Mouse (Mus musculus): Measurements from ENCODE around the gene Nprl3.
"Not testable (repeated sequence)": the region's sequence is repeated elsewhere in the genome, so short reads cannot be mapped to it uniquely, and the experiment has no call there.

The Nprl3 gene

DNA sequence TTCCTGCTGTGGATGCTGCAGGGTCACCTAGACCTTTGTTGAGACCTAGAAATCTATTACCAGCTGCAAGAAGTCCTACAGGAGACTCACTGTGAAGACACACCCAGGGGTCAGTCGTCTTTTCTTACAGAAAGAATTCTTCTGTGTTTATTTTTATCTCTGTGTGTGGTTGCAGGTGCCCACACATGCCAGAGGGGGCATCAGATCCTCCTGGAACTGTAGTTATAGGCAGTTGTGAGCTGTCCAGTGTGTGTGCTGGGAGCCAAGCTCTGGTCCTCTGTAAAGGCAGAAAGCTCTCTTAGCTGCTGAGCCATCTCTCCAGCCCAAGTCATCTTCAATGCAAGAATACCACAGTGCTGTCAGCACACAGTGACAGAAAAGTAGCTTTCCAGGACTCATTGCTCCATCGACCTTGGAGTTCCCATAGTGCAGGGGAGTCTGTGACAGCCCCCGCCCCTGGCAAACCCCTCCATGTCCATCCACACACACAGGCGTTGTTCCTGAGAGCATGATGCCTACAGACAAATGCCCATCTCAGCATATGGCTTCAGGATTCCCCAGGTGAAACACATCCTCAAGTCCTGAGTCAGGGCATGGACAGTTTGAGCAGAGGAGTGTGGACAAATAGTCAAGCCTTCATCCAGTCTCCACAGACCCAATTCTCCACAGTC lies 44.1 kb downstream of the Nprl3 start:
- peak; percentile 93 for DNase-seq

DNA sequence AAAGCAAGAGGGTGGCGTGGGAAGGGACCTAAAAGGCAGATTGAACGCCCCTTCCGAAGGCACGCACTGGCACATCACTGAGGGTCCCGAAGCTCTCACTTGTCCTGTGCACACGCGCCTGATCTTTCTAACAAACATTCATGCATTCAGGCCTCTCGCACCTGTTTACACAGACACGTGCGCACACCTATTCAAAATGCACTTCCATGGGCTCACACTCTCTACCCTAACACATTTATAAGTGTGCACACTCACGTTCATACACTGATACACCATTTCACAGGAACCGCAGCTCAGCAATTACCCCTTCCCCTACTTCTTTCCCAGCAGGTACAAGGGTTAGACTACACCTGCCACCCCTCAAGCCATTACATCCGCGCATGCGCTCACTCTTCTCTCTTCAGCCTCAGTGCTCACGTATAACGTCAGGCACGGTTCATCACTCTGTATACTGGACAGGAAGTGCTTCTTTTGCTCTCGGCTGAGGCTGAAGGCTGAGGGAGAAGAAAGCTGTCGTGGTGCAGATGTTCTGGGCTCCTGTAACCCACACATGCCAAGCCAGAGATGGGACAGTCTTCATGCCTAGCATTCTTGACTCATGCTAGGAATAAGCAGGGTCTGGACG lies 44.8 kb downstream of the Nprl3 start:
- peak; percentile 95 for DNase-seq

DNA sequence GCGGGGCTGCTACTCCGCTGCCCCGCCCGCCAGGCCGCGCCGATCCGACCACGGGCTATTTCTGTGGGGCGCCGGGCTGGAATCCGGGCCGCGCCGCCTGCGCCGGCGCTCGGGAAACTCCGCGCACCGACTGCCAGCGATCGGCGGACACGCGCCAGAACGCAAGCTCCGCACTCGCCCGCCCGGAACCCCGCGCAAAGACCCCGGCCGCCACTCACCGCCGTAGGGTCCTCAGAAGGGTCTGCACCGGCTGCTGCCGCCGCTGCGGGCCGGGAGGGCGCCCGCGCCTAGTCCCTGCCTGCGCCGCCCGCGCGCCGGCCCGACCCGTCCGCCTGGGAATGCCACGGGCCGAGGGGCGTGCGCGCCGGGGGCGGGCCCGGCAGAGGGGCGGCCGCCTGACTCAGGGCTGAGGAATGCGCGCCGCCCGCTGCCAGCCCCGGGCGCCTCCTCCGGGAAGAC lies 45.5 kb downstream of the Nprl3 start, which contains the start of gene Rhbdf1:
Gene Rhbdf1, minus strand, starts transcription at position 350 of the 459 bp plus-strand sequence.
- DNase-seq, result peak; percentile 98

DNA sequence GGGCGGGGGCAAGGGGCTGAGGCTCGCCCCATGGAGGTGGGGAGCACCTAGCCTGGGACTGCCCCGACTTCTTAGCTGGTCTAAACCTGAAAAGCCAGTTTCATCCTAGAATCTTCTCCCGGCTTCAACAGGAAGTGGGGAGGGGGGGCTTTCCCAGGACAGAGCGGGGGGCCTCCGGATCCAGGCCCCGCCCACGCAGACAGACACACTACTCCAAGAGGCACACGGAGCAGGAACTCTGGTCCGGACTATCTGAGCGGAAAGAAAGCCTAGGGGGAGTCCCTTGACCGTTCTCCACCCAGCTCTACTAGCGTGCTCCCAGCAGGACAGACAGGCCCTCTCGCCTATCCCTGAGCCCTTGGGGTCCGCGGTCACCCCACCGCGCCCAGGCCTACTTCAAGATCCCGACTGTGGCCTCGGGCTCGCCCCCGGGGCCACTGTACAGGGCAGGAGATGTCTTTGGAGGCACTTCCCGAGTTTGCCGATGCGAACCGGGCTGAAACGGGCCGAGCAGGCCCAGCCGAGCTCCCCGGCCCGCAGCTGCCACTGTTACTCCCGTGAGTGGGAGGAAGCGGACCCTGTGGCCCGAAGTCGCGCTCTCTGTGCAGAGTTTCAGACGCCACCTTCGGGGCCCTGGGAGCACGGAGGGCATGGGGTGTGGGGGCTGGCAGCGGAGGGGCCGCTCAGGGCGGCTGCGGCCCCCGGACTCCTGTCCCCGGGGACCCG lies 46.1 kb downstream of the Nprl3 start:
- peak; percentile 99 for DNase-seq

DNA sequence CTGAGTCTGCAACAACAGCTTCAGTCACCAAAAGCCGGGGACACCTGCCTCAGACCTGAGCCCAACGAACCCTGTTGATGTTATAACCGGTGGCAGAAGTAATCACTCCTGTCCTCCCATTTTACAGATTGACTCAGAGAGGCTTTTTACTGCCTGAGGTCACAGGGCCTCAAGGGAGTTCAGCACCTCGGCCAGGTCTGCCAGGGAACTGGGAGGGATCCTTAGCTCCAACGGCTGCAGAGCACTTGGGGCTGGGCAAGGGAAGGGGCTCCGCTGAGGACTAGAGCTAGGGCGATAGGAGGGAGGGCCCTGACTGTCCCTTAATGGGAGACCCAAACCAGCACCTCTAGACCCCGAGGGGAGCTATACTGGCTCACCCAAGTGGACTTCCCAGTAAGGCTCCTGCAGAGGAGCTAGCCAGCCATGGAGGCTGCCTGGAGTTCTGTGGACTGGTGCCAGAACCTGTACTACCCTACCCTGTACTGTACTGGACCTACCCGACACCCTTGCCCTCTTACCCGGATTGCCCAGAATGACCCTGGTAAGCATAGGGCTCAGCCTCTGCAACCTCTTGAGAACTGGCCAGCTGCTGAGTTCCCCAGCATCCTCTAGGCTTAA lies 46.8 kb downstream of the Nprl3 start:
- DNase-seq, result no peak

DNA sequence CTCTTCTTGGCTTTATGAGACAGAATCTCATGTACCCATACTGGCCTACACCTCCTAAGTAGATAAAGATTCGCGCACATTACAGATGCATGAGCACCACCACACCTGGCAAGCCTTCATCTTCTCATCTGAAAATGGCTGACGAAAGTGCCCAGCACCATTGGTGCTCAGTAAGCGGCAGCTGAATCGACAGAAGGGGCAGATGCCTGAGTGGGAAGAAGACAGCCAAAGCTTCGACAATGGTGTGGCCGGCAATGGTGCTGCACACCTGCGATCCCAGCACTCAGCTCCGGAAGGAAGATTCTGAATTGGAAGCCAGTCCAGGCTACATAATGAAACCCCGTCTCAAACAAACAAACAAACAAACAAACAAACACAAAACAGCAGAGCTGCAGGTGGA lies 48.2 kb downstream of the Nprl3 start:
- DNase-seq, result no peak

DNA sequence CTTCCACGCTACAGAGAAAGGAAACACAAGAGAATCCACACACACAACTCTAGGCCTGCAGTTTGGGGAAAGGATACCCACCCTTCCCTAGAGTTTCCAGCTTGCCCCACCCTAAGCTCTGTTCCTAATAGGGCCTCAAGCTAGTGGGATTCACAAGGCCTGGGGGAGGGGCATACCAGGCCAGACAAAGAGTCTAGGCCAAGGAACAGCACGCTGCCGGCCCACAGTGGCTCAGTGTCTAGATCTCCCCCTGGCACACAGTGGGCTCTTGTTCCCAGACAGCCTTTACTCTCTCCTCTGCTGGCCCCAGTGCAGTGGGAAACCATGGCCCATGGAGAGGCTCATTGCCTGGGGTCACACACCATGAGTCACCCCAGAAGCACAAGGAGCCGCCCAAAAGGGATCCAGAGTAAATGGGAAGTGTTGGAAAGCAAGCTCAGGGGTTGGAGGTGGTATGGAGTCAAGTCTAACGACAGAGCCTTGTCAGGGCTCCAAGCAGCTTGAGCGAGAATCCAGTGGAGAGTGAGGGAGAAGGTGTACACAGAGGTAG lies 48.9 kb downstream of the Nprl3 start:
- peak; percentile 94 for DNase-seq

DNA sequence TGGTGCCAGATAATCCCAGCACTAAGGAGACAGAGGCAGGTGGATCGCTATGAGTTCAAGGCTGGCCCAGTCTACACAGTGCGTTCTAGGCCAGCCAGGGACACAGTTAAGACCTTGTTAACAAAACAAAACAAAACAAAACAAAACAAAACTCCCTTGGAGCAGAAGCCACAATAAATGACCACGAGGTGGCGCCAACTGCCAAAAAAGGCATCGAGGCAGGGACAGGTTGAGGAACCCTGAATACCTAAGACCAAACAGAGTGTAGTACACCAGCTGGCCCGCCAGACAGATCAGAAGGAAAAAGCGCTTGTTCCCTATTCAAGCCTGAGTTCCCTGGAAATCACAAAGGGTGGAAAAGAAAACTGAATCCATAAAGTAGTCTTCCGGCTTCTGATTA lies 50.7 kb downstream of the Nprl3 start:
- DNase-seq, result peak; percentile 92

DNA sequence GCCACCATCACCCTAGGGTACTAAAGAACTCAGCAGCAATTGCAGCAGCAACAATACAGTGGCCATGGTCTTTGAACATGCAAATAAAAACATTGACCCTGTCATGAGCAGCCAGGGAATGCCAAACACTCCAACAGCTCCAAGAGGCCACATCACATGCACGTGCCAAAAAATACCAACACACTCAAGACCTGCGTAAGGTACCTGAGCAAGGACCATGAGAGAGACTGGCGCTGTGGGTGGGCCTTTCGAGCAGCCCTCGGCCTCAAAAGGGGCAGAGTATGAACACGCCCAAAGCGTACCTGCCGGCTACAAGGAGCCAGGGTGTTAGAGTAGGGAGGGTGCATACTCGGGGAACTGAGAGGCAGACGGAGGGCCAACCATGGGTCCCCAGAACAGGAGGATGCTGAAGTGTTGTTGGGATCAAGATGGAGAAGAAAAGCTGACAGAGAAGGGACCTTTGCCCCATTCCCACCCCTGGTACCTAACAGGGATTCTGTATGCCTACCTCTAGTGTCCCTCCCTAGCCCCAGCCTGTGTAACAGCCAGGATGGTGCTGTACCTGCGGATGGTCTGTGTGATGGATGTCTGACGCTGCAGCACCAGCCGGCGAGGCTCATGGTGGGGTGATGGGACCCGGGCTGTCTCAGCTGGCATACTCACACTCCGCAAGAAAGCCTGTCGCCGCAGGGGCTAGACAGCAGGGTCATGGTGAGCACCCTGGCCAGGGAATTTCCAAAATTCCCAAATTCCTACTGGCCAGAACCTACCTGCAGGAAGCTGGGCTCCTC lies 51.9 kb downstream of the Nprl3 start:
- peak; percentile 92 for DNase-seq

DNA sequence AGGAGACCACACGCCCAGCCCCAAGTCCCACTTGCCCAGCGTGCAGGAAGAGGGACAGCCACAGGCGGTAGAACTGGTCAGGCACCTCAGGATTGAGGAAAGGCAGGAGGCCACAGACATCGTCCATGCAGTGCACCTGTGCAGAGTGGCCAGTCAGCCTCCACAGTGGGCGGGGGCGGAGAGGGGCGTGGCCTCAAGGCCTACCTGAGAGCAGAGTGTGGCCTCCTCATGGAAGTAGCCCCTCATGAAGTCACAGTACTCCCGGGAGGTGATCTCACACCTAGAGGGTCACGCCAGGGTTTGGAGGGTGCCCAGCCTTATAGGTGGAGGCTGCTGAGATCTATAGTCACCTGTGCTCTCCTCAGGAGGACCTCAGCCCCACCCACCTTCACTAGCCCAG lies 56.9 kb downstream of the Nprl3 start:
- DNase-seq, result no peak

DNA sequence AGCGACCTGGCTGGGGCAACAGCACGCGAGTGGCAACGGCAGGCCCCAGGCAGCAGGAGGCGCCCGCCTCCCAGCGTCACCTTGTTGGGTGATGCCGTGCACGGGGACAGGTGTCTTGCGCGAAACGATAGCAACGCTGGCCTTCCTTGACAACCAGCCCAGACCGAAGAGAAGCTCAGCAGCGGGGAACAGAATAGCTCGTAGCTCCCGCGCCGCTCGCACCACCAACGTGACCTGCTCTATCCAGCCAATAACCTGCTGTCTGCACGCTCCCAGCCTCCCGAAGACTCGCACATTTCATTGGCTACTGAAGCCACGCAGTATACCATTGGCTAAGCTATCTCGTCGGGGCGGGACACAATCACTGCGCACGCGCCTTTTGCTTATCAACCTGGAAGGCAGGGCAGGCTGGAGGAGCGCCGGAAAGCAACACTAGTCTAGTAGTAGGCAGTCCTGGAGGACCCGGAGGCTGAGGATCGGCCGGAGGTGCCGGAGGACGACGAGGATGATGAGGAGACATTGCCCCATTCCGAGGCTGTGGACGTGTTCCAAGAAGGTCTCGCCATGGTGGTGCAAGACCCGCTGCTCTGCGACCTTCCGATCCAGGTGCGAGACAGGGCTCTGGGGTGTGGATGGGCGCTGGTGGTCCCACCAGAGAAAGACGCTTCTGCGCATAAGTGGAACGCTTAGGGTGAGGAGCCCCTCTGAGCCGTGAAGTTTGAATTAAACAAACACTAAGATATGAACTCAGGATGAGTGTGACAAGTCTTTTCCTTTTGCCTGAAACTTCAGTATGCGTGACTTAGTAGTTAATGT lies 62.2 kb downstream of the Nprl3 start, which contains the start of gene Snrnp25:
Gene Snrnp25, plus strand, starts transcription at position 358 of the 816 bp plus-strand sequence.
- DNase-seq, result peak; percentile 100

DNA sequence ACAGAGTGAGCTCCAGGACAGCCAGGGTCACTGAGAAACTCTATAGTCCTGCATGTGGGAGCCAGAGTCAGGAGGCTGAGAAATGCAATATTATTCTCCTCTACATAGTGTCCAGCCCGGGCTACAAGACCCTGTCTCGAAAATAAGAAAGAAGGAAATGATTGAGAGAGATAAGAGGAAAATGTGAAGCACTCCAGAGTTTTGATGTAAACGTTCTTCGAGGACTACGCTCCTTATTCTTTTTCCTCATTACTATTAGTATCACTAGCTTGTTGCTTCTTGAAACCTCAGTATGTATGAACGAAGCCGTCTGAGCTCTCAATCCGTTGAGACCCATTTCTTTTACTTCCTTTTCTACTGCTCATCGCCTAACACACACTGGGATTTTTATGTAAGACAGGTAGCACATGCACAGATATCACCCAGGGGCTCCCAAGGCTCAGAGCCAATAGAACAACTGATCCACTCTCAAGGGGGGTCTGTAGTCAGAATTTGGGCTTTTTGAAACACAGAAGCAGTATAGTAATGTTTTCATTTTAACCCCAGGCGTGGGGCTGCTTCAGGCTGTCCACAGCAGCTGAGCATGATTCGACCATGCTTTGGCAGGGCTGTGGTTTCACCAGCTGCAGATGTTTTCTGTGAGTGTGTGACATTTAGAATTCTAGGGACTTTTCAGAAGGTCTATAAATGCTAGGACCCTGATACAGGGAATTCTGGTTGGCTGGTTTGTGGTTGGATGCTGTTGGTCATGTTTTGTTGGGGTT lies 65.4 kb downstream of the Nprl3 start:
- DNase-seq, result no peak

DNA sequence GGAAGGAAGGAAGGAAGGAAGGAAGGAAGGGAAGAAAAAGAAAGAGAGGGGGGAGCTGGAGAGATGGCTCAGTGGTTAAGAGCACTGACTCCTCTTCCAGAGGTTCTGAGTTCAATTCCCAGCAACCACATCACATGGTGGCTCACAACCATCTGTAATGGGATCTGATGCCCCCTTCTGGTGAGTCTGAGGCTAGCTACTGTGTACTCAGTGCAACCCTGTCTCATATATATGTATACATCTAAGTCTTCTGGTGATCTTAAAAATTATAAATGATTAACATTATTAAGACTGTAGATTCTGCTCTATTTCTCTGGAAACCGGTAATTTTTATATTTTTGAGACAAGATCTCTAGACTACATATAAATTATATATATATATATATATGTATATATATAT lies 66.5 kb downstream of the Nprl3 start:
- not testable (repeated sequence) for DNase-seq

DNA sequence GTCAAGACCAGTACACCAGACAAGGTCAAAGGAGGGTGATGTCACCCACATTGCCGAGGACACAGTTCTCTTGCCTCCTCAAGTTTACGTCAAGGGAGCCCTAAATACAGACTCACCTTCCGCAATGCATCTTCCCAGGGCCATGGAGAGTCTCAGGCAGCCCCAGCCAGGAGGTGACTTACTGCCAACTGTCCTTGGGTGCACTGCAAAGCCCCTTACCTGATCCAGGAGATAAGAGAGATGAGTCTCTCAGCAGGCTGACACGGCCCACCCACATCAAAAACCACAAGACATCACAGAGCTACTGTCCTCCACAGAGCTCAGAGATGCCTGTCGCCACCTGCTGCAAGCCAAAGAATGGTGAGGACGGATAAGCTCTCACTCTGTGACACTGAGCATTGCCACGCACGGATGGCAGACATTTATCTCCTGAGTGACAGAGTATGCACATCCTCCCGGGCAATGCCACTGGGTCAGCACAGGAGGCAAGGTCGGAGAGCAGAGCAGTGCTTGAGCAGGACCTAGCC lies 67.4 kb downstream of the Nprl3 start, which contains the start of gene Il9r:
Gene Il9r, minus strand, starts transcription at position 205 of the 527 bp plus-strand sequence.
- DNase-seq, result peak; percentile 88

DNA sequence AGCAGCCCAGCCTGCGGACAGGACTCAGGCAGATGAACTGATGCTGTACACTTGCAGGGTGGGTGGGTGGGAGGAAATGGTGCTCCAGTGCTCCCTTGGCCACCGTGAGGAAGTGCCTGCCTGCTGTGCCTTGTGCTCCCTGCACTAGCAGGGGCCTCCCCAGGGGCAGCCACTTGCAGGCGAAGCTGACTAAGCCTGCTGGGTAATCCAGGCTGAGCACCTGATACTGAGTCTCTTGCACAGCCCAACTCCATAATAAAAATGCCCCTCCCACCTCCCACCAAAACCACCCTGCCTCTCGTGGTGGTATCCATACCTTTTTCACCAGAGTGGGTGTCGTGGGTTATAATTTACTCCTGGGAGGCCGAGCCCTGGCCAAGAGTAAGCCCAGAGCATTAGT lies 68.3 kb downstream of the Nprl3 start:
- DNase-seq, result peak; percentile 57

DNA sequence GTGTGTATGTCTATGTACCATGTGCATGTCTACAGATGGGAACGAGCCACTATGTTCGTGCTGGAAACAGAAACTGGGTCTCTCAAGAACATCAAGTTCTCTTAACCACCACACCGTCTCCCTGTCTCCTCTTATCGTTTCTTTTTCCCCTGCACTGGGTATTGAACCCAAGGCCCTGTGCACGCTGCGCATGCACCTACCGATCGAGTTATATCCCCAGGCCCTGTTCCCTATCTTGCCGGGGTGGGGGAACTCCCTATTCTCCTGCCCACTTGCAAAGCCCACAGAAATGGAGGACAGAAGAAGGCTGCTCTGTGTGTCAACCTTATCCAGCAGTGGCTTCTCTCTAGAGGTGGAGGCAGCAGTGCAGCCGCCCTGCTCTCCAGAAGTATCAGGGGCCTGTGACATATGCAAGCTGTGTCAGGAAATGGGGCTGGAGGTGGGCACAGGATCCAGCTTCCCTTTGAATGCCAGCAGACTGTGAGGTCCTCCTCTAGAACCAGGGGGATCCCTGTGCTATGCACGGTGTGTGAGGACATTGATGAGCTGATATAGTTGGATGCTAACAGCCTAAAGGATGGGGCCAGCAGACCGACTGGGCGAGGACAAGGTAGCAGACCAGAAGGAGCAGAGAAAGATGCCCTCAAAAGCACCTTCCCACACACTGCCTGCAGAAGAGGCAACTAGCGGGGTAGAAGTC lies 69.1 kb downstream of the Nprl3 start:
- DNase-seq, result peak; percentile 68

DNA sequence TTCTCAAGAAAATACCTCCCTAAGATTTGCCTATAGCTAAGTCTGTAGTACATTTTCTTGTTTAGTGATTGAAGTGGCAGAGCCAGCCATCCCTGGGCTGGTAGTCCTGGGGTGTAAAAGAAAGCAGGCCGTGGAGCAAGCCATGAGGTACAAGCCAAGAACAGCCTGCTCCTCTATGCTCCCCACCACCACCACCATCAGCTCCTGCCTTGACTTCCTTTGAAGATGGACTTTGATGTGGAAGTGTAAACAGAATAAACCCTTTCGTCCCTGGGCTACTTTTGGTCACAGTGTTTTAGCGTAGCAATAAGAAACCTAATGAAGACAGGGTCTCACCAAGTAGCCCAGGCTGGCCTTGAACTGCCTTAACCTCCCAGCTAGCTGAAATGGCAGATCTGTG lies 69.7 kb downstream of the Nprl3 start:
- peak; percentile 56 for DNase-seq

DNA sequence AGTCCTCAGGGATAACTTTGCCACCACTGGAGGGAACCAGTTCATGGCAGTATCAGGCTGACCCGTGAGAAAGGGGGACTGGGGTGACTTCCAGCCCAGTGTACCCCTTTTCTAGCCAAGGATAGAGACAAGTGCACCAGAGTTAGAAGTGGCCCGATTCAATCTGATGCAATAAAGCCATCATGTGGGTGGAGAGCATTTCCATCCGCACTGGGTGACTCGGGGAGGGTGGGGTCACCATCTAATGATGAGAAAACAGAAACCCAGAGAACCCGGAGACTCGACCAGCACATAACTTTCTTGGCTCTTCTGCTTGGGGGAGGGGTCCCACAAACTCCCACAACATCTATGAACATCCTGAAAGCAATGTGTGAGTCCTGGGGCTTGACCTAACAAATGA lies 70.8 kb downstream of the Nprl3 start:
- peak; percentile 76 for DNase-seq

DNA sequence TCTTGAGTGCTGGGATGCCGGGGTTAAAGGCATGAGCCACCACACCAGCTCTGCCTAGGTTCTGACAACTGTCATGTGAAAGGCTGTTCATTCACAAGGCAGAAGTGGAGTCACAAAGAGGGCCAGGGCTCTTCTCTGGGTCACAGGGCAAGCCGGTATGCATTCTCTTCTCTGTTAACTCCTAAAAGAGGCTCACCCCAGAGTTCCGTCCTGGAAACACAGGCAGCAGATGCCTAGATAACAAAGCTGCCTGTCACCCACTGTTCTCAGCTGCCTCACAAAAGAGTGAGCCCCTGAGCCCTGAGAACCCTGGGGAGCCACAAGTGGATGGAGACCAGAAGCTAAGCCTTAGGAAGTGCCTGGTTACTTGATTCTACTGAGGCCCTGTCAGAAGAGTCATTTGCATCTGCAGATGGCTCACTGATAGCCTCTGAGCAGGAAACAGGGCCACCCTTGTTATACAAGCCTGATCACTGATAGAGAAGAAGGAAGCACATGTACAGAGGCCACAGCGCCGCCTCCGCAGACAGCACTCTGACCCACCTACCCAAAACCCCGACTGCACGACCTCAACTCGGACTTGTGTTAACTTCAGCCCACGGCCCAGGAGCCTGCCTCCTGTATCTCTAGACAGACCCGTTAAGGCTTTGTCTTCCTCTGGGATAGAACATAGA lies 71.5 kb downstream of the Nprl3 start:
- peak; percentile 84 for DNase-seq

Measured in heart, adult 11 months (tissue).